Mouse (Mus musculus) fibroblast of lung, adult 2 months (primary cell): Measurements from ENCODE around the gene Zmiz1.

Source experiments
- DNase-seq: peaks from one replicate; pipeline ENCODE4 v3.0.0-alpha.2; 2011; ENCODE audit warnings: low read depth

Gene Zmiz1

DNA sequence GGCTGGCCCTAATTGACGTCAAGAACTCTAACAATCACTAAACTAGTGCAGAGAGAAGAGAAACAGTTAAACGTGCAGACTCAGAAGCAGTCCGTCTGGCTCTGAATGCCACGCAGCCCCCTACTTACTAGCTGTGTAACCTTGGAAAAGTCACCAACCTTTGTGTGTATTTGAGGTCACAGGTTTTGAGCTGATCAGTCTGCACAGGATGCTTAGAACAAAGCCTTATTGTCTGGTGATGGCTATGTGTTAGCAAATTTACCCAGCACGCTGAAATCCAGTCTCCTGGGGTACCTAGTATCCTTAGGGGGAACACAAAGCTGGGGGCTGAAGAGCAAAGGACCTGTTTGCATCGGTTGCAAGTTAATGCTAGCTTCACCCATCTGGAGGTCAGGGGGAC, 133.5 kb downstream of the Zmiz1 start:
- no peak for DNase-seq

- no peak for DNase-seq
Measured at GRCm38 (mm10) chr14:25593876-25594275, 134.9 kb downstream of the Zmiz1 start.

- DNase-seq = no peak
Measured at GRCm38 (mm10) chr14:25594611-25595010, 135.6 kb downstream of the Zmiz1 start.

DNA sequence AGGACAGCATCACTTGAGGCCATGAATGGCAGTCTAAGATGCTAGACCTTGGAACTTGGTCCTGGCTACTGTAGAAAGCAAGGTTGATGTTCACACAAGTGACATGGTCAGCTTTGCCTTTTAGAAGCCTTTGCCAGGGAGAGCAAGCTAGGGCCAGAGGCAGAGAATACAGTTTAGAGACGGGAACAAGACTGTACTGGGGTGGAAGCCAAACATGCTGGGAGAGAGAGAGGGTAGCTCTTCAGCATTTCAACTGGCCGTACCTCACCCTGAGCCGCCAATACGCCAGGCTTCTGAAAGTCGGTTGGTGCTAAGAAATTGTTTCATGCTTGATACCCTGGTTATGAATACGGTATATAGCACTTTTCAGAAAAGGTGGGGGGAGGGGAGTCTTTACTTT, 140.0 kb downstream of the Zmiz1 start:
- DNase-seq = no peak

DNA sequence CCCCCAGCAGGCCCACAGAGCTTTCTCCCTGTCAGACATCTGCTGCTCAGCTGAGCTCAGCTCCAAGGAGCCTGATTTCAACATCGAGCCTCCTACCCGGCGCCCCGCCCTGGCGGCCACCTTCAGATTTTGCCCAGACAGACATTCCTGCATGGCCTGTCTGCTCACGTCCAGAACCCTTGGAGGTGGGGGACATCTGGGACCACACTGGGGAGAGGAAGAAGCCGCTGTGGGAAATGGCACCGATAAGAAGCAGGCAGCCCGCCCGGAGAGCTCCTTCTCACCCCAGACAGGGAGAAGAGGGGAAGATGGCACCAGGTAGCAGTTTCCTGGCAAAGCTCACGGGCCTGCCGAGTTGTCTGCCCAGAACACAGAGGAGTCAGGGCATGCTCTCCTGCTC, 140.9 kb downstream of the Zmiz1 start:
- peak; percentile 61 for DNase-seq

DNA sequence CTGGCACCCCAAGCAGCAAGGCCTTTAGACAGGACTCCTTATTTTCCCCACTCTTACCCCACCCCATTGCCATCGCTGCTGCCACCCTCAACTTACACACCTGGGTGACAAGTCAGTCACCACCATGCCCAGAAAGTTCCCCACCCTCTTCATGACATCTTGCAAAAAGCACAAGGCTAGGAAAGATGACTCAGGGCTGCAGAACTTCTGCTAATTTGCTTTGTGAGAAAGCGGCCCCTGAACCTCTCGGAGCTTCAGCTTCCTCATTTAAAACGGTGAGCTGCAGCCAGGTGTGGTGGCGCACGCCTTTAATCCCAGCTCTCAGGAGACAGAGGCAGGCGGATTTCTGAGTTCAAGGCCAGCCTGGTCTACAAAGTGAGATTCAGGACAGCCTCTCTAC, 141.4 kb downstream of the Zmiz1 start:
- DNase-seq = no peak

GRCm38 (mm10) chr14:25600951-25601350, 142.0 kb downstream of the Zmiz1 start:
- DNase-seq = no peak

- DNase-seq = no peak
Measured at GRCm38 (mm10) chr14:25602018-25602417, 143.0 kb downstream of the Zmiz1 start.

DNA sequence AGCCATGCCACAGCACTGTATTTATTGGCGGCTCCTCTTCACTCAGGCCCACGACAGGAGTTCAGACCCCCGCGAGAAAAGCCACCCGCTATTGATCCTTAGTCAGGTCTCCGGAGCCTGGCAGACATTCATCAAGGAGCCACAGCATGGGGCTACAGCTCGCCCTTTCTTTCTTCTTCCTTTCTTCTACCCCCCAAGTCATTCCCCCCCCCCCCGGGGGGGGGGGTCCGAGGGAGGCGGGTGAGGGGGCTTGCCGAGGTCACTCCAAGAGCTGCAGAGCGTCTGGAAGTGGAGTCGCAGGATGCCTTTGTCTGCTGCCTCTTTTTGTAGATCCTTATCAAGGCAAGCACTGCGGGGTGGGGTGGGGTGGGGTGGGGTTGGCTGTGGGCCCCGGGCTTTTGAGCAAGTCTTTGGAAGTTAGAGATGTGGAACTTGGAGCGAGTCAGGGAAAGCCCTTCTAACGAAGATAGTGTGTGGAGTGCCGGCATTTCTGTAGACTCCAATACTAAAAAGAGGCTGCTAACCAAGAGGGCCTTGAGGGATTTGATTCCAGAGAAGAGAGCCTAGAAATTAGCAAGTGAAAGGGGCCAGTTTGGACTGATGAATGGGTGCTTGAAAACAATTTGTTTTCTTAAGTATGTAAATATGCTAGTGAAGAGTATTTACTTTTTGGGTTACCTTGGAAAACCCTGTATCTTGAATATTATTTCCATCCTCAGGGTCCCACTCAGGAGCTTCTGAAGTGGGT, 145.6 kb downstream of the Zmiz1 start:
- no peak for DNase-seq

GRCm38 (mm10) chr14:25606372-25607140, 147.6 kb downstream of the Zmiz1 start:
- DNase-seq = no peak

- DNase-seq = no peak
Measured at GRCm38 (mm10) chr14:25607141-25607967, 148.4 kb downstream of the Zmiz1 start.

DNA sequence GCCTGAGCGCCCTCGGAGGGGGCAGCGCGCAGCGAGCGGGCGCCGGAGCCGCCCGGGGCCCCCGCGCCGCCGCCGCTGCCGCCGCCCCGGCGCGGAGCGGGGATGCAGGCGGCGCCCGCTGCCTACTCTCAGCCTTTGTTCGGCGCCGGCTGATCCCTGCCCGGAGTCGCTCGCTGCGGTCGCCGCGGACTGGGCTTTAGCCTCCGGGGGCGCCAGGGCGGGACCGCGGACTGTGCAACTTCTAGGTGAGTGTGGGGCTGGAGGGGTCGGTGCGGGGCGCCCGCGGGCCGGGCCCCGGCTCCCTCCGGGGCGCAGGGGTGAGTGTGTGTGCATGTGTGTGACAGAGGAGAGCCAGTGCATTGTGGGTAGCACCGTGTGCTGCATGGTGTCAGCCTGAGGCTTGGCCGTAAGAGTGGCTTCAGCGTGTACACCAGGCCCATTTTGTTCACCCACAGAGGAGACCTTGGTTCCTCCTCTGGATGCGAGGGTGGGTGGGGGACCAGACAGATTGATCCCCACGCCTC, 149.0 kb downstream of the Zmiz1 start:
- no peak for DNase-seq

GRCm38 (mm10) chr14:25608618-25609017, 149.6 kb downstream of the Zmiz1 start:
- DNase-seq = no peak

- no peak for DNase-seq
Measured at GRCm38 (mm10) chr14:25609355-25609754, 150.4 kb downstream of the Zmiz1 start.

DNA sequence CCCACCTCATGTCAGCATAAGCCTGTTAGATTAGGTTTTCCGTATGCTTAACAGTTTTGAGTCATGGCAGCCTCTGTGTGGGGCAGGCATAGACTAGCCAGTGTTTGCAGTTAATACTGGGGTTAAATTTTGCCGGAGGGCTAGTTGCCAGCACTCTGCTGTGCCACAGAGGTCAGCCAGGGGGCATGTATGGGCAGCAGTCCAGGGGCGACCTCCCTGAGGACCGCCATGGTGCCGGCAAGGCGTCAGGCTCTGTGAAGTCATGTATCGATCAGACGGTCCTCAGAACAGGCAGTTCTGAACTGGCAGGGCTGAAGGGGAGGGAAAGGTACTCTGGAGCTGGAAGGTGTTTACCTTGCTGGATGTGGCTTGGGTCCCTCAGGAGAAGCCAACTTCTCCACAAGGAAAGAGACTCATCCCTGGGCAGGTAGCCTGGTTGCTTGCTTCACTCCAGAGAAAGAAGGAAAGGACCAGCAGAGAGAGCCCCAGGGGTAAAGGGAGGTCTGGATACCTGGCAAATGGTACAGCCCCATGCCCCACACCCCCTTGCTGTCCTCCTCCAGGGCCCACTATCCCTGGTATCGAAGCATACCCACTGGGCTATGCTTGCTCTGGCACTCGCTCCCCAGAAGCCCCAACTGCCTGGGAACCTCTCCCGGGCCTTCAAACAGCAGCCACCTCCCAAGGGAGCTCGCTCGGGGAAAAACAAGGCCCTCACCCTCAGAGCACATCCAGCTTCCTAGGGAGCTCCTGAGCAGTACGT, 151.6 kb downstream of the Zmiz1 start:
- no peak for DNase-seq

- no peak for DNase-seq
Measured at GRCm38 (mm10) chr14:25611159-25611697, 152.2 kb downstream of the Zmiz1 start.

GRCm38 (mm10) chr14:25611815-25612698, 153.1 kb downstream of the Zmiz1 start:
- no peak for DNase-seq

GRCm38 (mm10) chr14:25613942-25614575, 155.1 kb downstream of the Zmiz1 start:
- DNase-seq = no peak

DNA sequence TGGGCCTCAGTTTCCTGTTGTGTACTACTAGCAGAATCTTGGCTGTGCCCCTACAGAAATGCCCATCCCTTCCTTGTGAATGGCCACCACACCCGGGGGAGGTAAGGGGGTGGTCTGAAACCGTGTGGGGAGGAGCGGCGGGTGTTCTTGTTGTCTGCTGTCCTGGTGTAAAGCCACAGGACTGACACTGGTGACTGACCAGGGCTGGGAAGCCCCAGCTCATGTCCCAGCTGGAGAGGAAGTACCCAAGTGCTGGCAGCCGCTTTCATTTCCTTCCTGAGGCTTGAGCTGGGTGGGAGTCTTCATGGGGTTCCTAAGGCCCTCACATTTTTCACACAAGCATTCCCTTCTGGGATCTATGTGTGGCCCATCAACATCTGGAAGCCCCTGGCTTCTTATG, 155.7 kb downstream of the Zmiz1 start:
- no peak for DNase-seq

- DNase-seq = no peak
Measured at GRCm38 (mm10) chr14:25615602-25616001, 156.6 kb downstream of the Zmiz1 start.
